Mouse (Mus musculus): ENCODE results near the gene Scn1b. TPM values are rescaled to one million over a fixed set of nuclear protein-coding genes. Genes with fewer than 3 reads are reported as not detected.

Scn1b gene
- total RNA-seq, 2 experiments from 2014 or later = 430 to 445 TPM

Other genes with a start within 250 kb of the Scn1b start
- not detected for gene Cd22, start 246.7 kb downstream of the Scn1b start, total RNA-seq (2021)
- 100 to 1,000 TPM; 306 to 317 TPM for gene Mag, start 212.1 kb downstream of the Scn1b start, total RNA-seq (2021)
- not detected for gene Hamp2, start 202.3 kb downstream of the Scn1b start, total RNA-seq (2021)
- not detected for gene Hamp, start 183.0 kb downstream of the Scn1b start, total RNA-seq (2021)
- gene Usf2, start 170.2 kb downstream of the Scn1b start, total RNA-seq (2021) = 100 to 1,000 TPM; 122 to 124 TPM
- 10 to 100 TPM in 1 of 2 experiments, 1 to 10 TPM in 1; 9.0 to 11.4 TPM for gene Lsr, start 153.5 kb downstream of the Scn1b start, total RNA-seq (2021)
- under 1 TPM; 0.25 to 0.43 TPM for gene Fam187b, start 153.2 kb downstream of the Scn1b start, total RNA-seq (2021)
- 10 to 100 TPM; 32.1 to 32.4 TPM for gene Fxyd5, start 84.5 kb downstream of the Scn1b start, total RNA-seq (2021)
- 100 to 1,000 TPM; 333 to 341 TPM for gene Fxyd7, start 75.5 kb downstream of the Scn1b start, total RNA-seq (2021)
- 100 to 1,000 TPM in 1 of 2 experiments, 10 to 100 TPM in 1; 62.6 to 118 TPM for gene Fxyd1, start 69.8 kb downstream of the Scn1b start, total RNA-seq (2021)
- gene Lgi4, start 67.7 kb downstream of the Scn1b start, total RNA-seq (2021) = 10 to 100 TPM; 21.8 to 23.3 TPM
- gene Fxyd3, start 50.3 kb downstream of the Scn1b start, total RNA-seq (2021) = under 1 TPM; 0.55 to 0.72 TPM
- 1 to 10 TPM; 2.8 to 3.1 TPM for gene Hpn, start 11.7 kb downstream of the Scn1b start, total RNA-seq (2021)
- gene Gramd1a, start 28.9 kb upstream of the Scn1b start, total RNA-seq (2021) = 100 to 1,000 TPM; 123 to 134 TPM
- gene Scgb2b2, start 163.5 kb upstream of the Scn1b start, total RNA-seq (2021) = not detected
- gene Scgb1b2, start 164.8 kb upstream of the Scn1b start, total RNA-seq (2021) = not detected
- not detected for gene Scgb2b3, start 235.1 kb upstream of the Scn1b start, total RNA-seq (2021)
- gene Scgb1b3, start 248.6 kb upstream of the Scn1b start, total RNA-seq (2021) = not detected